Mouse (Mus musculus) stomach, postnatal 0 days (tissue): ENCODE measurements at regions not wholly inside any gene's neighbourhood (a gene's known extent, or its start where the extent isn't known, plus 50 kb on each side); places are given as distances from the start of the nearest gene placed in this dataset.

ENCODE experiments used
- CTCF ChIP-seq: IDR thresholded peaks from 2 replicates; pipeline ENCODE4 v1.5.1; 2016; ENCODE audit warnings: antibody characterized with exemption, low read depth, mild to moderate bottlenecking, moderate library complexity
- EP300 ChIP-seq: optimal IDR thresholded peaks from 2 replicates; pipeline ENCODE3; 2016; ENCODE audit warnings: antibody characterized with exemption

DNA sequence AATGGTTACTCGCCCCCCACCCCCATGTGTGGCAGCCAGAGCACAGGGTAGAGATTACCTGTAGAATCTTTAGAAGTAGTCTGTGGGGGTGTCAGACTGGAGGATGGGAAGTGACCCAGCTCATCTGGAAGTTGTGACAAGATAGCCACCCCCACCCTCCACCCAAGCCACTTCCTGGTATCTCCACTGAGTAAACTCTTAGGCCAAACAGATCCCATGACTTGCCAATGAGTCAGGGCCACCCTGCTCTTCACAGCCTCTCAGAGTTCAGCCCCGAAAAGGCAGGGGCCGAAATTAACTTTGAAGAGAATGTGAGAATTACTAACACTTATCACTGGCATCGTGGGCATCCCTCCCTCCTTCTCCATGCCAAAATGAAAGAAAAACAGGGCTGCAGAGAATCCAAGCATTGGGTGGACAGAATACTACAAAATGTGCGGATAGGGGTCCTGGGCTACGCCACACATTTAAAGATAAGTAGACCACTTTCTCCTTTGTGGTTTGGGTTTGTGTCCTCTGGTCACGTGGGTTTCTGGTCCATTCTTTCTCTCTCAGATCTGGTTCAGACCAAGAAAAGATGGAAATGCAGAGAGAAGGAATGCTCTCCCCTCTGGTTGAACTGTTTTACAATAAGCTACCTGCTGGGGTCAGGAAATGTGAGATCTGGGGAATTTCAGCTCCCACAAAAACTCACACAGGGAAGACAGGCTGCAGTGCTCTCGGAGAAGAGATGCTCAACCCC is 250.6 kb downstream of the Sox9 start:
- TF ChIP-seq CTCF: no peak
- no peak for TF ChIP-seq EP300
